Mouse (Mus musculus) yolk sac, embryonic 10.5 days (tissue): ENCODE measurements around the gene C1qb.

Experiments
- DNase-seq: peaks from one replicate; pipeline ENCODE4 v3.0.0-alpha.2; 2017; ENCODE audit warnings: low spot score

The C1qb gene

GRCm38 (mm10) chr4:136842802-136843201 is 43.2 kb downstream of the C1qb start:
- DNase-seq = no peak

- no peak for DNase-seq
Measured at GRCm38 (mm10) chr4:136842033-136842432, 44.0 kb downstream of the C1qb start.

- DNase-seq = peak; percentile 60
Measured at GRCm38 (mm10) chr4:136841056-136841455, 44.9 kb downstream of the C1qb start.

- DNase-seq = no peak
Measured at GRCm38 (mm10) chr4:136838462-136838861, 47.5 kb downstream of the C1qb start.

GRCm38 (mm10) chr4:136838026-136838425 is 48.0 kb downstream of the C1qb start:
- DNase-seq = no peak

GRCm38 (mm10) chr4:136836387-136836931 is 49.5 kb downstream of the C1qb start:
- peak; percentile 7 for DNase-seq

- peak; percentile 68 for DNase-seq
Measured at GRCm38 (mm10) chr4:136835621-136836386, 50.2 kb downstream of the C1qb start, which contains the start of gene Ephb2. TSS of gene Ephb2 (minus strand) at chr4:136835988.

GRCm38 (mm10) chr4:136834815-136835620 is 51.0 kb downstream of the C1qb start:
- no peak for DNase-seq

- DNase-seq = no peak
Measured at GRCm38 (mm10) chr4:136834439-136834814, 51.6 kb downstream of the C1qb start.

- DNase-seq = no peak
Measured at GRCm38 (mm10) chr4:136833619-136834351, 52.2 kb downstream of the C1qb start.

GRCm38 (mm10) chr4:136832559-136833232 is 53.3 kb downstream of the C1qb start:
- DNase-seq = no peak

GRCm38 (mm10) chr4:136830272-136830823 is 55.6 kb downstream of the C1qb start:
- no peak for DNase-seq
